Mouse (Mus musculus) adrenal gland, adult 8-10 months (tissue): ENCODE measurements around the gene Thrb. TPM values are rescaled to one million over a fixed set of nuclear protein-coding genes. Genes with fewer than 3 reads are reported as not detected.

ENCODE experiments used
- DNase-seq: peaks from one replicate; pipeline ENCODE4 v3.0.0; 2022
- total RNA-seq, 4 experiments: library from RNA; stranded (reverse); gene quantifications; 2 replicates each; pipeline ENCODE4 v1.2.4; 2022

Gene Thrb
- total RNA-seq, 4 experiments from 2014 or later, result 36.3 to 86.4 (median 64.4) TPM

- no peak for DNase-seq
These were observed 402.2 kb downstream of the Thrb start for GRCm38 (mm10) chr14:18062082-18062772.
